Mouse (Mus musculus): Measurements from ENCODE around the gene Lamc2.

Lamc2 gene

DNA sequence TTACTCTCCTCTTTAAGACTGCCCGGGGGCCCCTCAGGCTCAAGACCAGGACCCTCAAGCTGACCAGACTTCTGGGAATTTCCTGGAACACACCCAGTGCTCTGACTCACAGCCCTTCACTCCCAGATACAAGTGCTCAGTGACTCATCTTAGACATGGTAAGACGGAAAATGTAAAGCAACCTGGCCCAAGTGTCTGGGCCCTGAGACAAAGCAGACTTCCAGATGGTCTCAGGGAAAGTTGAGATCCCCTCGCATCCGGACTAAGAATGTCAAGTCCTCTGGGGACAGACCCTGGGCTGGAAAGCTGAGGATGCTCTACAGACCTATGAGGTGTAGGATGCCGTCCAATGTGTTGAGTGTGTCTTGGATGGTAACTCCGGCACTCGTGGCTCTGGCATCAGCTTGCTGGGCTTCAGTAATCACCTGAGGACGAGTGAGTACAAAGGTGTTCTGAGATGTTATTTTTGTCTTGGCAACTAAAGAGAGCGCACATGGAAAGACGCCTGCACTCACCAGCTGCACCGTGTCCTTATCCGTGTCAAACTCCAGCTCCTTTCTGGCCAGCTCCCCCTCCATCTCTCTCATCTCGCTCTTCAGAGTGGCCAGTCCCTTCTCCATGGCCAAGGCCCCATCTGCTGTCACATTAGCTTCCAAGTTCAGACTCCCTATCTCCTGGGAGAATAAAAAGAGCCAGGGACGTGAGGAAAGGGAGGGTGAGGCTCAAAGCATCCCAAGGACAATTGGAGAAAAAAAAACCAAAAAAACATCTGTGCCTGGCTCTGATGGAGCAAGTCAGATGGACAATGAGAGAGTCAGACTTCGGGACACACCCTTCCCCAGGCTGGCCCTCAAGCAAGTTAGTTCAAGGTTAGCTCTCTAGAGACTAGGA is 59.5 kb downstream of the Lamc2 start:
- DNase-seq = no peak

GRCm38 (mm10) chr1:153125287-153126275 is 60.7 kb downstream of the Lamc2 start:
- DNase-seq = peak; percentile 21

GRCm38 (mm10) chr1:153124502-153124901 is 61.7 kb downstream of the Lamc2 start:
- no peak for DNase-seq

DNA sequence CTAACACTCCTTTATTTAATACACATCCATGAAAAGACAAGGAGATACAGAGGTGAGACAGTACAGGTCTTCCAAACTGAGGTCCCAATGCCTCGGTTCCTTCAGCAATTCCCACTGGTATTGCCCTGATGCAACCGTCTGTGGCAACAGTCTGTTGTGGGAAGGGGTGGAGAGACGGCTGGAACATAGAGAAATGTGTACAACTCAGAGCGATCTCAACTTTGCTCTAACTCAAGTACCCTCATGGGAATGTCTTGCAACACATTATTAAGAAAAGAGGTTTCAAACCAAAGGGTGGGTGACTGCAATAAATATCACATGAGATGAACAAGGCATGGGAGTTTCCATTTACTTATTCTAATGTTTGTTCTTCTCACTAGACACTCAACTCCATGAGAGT is 63.5 kb downstream of the Lamc2 start:
- no peak for DNase-seq

DNA sequence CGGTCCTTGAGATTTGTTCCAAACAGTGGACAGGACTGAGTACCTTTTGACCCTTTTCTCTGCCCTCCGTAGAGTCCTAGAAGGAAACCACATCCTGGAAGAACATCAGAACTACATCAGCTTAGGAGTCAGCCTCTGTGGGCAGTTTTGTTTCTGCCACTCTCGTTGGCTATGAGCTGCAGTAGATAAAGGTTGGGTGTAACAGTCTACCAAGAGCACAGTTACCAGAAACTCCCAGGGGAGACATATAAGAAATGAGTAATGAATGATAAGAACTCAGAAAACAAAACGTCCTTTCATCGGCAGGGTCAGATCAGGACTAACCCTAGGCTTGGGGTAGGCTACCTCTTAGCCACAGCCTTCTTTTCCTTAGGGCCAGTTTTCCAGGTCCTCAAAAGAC is 64.9 kb downstream of the Lamc2 start:
- no peak for DNase-seq

GRCm38 (mm10) chr1:153120544-153120943 is 65.7 kb downstream of the Lamc2 start:
- no peak for DNase-seq

DNA sequence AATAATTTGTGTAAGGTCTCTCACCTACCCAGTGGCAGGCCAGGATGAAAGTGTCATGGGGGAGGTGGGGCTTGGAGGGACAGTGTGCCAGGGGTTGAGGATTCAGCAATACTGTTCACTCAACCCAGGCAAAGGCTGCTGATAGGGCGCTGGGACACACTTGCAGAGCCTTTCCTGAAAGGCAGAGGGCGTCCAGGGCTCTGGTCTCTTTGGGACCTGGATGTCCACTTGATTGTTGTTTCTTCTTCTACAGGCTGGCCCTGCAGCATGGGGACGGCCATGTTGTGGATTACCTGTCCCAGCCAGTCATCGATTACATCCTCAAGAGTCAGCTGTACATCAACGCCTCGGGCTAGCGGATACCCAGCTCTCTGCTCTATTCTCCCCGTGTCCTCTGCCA is 70.9 kb downstream of the Lamc2 start:
- no peak for DNase-seq

- DNase-seq = no peak
Measured at GRCm38 (mm10) chr1:153111596-153111995, 74.7 kb downstream of the Lamc2 start.

DNA sequence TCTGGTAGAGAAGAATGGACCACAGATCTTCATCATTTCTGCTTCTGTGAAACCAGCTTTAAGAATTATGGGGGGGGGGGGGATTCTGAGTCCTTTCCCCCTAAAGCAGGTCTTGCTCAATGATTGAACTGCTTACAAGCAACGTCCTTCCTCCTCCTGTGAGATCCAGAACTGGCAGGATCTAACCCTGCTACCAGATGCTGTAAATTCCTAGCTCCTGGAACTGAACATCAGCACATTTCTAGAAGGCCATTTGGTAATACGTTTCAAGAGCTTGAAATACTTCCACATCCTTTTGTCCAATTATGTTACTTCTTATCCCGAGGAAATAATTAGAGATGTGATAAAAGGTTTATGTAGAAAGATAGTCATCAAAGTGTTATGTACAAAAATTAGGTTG is 76.4 kb downstream of the Lamc2 start:
- DNase-seq = no peak

GRCm38 (mm10) chr1:153109346-153109745 is 76.9 kb downstream of the Lamc2 start:
- DNase-seq = no peak

DNA sequence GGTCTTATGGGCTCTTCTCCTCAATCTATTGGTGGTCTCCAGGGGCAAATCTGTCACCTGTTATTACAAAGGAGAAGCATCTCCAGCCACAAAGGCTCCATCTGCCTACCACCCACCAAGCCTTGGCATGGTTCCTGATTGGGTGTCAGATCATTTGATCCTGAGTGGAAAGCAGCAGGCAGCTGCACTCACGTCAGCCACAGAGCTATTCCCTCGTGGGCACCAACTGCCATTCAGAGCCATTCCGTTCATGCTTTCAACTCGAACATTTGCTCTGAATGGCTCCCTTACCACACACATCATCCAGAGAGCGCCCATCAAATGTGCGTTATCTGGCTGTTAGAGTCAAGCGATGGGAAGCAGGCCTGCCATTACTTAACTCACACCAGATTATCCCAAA is 78.4 kb downstream of the Lamc2 start:
- DNase-seq = no peak

DNA sequence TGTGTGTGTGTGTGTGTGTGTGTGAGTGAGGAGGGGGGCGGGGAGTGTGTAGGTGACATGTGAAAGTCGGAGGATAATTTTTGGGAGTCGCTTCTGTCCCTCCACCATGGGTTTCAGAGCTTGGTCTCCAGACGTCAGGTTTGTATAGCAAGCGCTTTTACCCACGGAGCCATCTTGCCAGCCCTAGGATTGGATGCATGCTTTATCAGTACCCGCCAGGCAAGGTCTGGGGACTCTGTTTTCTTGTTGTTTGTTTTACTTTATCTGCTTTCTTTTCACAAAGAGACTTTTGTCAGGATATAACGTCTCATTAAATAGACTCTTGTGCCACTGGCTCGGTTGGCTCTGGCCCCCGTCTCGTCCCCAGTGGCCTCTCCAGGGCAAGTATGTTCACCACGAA is 81.4 kb downstream of the Lamc2 start:
- DNase-seq = no peak

GRCm38 (mm10) chr1:153103186-153103554 is 83.1 kb downstream of the Lamc2 start:
- DNase-seq = no peak

GRCm38 (mm10) chr1:153102296-153103185 is 83.7 kb downstream of the Lamc2 start:
- no peak for DNase-seq

GRCm38 (mm10) chr1:153101327-153101880 is 84.8 kb downstream of the Lamc2 start:
- peak; percentile 20 for DNase-seq

DNA sequence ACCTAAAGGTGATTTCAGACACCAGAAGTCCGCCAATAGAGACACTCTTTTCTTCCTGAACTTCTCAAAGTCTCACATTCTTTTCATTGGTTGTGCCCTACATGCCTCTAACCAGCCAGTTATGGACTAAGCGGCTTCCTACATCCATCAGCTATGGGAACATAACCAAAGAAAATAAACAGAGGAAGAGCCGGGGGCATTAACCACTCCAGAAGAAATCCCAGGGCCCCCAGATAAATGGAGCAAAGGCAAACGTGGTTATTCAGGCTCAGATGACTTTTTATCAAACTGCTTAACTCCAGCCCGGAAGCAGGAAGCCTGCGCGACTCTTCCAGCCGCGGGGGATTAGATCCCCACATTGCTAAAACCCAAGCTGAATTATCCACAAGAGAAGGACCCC is 85.3 kb downstream of the Lamc2 start:
- no peak for DNase-seq

DNA sequence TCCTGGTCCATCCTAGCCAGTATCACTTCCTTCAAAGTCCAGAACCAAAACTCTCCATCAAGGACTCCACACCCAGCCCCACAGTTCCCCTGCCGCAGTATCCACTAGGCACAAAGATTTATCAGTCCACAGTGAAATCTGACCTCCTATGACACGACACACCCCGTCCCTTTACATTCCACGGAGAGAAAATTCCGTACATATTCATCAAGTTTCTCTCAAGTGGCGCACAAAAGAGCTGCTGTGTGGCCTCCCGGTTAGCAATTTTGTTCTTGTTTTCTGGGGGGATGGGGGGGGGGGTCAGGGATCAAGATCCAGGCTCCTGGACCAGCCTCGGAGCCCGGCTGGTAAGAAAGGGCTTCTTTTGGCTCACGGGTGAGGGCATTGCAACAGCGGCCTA is 87.7 kb downstream of the Lamc2 start:
- no peak for DNase-seq

DNA sequence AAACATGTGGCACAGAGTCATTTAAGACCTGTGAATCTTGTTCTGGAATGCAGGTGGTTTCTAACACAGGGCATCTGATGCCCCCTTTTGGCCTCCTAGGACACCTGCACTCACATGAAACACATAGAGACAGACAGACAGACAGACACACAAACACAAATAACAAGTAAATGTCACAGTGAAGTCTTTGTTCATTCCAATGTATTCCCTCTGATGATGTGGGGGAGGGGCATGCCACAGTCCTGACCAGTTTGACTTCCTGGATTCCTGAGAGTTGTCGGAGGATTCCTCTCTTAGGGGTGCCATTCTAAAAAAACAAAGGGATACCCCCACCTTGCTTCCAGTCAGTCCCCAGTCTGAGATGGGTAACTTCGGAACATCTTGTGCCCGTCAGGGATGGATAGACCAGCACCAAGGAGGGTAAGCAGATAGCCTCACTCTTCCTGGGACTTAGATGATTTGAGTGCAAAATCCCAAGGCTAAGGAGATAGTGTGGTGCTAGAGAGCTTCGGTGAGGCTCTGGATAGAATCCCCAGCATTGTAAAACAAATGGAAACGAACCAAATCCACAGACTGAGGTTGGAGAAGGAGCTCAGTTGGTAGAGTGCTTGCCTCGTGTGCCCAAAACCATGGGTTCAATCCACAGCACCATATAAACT is 89.1 kb downstream of the Lamc2 start:
- no peak for DNase-seq

DNA sequence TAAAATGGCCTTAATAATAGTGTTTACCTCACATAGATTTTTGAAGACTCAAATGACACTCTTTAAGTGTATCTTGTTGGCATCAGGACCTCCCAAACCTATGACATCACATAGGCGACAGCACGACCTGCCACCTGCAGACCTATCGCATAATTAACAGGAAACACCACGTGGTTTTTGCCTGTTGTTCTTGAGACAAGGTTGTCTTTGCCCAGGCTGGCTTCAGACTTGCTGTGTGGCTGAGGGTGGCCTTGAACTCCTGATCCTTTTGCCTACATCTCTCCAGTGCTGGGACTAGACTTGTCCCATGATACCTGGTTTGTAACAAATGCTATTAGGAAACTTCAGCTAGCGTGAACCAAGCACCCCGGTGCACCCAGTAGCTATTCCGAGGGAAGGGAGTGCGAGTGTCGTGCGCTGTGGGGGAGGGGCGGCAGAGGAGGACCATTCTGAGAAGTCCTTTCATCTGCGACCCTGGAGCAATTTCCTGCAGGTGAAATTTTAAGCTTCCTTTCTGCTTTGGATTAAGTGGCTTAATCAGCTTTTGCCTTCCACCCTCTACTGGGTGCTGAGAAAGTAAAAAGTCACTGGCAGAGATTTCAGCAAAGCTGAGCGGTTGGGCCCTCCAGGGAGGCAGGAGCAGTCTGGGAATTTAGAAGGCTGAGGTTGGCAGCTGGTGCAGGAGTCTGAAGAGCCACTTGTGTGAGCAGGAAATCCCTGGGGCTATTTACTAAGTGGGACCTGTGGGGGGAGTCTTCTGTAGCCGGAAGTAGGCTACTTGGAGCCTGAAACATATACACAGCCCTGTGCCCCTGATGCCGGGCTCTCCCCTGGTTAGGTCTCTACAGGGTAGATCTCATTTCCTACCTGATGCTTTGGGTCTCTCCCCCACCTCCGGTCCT is 90.2 kb downstream of the Lamc2 start:
- DNase-seq = no peak

DNA sequence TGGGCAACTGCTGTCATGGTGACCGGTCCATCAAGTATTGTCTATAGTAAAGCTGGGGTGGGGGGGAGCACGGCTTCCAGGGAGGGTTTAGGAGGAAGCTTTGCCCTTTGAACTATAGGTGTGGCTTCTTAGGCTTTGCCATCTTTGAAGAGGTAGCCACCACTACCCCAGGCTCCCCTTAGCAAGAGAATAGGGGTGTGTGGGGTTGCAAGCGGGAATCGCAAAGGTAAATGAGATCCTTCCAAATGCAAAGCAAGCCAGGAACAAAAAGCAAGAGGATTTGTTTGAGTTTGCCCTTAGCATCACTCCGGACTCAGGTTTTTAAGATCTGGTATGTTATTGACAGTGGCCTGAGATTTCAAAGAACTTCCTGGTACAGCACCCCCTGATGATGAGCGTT is 90.9 kb downstream of the Lamc2 start:
- no peak for DNase-seq

All from kidney, adult 11 months (tissue).